Mouse (Mus musculus): ENCODE measurements at regions not wholly inside any gene's neighbourhood (a gene's known extent, or its start where the extent isn't known, plus 50 kb on each side); places are given as distances from the start of the nearest gene placed in this dataset.

DNA sequence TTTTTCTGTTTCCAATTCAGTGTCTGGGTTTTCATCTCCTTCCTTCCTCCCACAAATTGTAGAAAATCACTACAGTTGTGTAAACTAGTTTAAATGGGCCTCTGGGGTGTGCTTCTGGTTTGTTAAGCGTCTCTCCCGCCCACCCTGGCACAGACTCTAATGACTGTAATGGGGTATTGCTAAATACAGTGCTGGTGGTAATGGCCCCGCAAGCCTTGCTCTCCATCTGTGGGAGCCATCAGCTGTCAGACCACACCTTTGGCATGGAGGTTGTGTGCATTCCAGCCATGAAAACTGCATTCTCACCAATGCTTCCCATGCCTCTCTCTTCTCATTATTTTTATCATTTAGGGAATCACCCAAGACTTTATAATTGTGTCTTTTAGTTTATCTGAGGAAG is 91.0 kb upstream of the Ppm1h start:
- TF ChIP-seq CTCF (IDR thresholded peaks at IDR 0.05; ENCODE audit: borderline replicate concordance, insufficient read depth, low read length) (no peak), POLR2A (IDR thresholded peaks at IDR 0.05; ENCODE audit: low read depth, low read length) (no peak)
